Mouse (Mus musculus) midbrain, embryonic 10.5 days (tissue): Measurements from ENCODE around the gene Pm20d1. TPM values are rescaled to one million over a fixed set of nuclear protein-coding genes. Genes with fewer than 3 reads are reported as not detected.

Experiments
- DNase-seq: peaks from one replicate; pipeline ENCODE4 v3.0.0-alpha.2; 2017; ENCODE audit warnings: low spot score
- H3K27ac ChIP-seq: fragments of 300-500 bp; sonication (generic); replicated peaks from 2 replicates; pipeline ENCODE4 v1.5.1; 2016; ENCODE audit warnings: mild to moderate bottlenecking
- H3K27me3 ChIP-seq: fragments of 300-500 bp; sonication (generic); 2 replicates; pipeline ENCODE4 v1.6.1; 2016; ENCODE audit warnings: low read depth, mild to moderate bottlenecking; ENCODE audit not compliant: poor library complexity, severe bottlenecking
- H3K36me3 ChIP-seq: fragments of 300-500 bp; sonication (generic); 2 replicates; pipeline ENCODE4 v1.6.1; 2016; ENCODE audit warnings: mild to moderate bottlenecking, moderate library complexity
- H3K4me1 ChIP-seq: fragments of 300-500 bp; sonication (generic); 2 replicates; pipeline ENCODE4 v1.6.1; 2016
- H3K4me3 ChIP-seq: fragments of 300-500 bp; sonication (generic); 2 replicates; pipeline ENCODE4 v1.5.1; 2016; ENCODE audit warnings: mild to moderate bottlenecking, moderate library complexity
- H3K9me3 ChIP-seq: fragments of 300-500 bp; sonication (generic); replicated peaks from 2 replicates; pipeline ENCODE4 v1.6.1; 2016; ENCODE audit warnings: mild to moderate bottlenecking
- WGBS: fragments of 180-500 bp; shearing (Covaris S2); methylation state at CpG from one replicate; pipeline ENCODE4 v1.1.7; 2016; 5-methylcytosine and 5-hydroxymethylcytosine counted together
- polyA plus RNA-seq: library from polyadenylated mRNA; unstranded; fragments of >200 nt; fragmentation: Nextera tagmentation; extraction: Ambion mirVana; gene quantifications from 2 replicates; pipeline ENCODE4 v1.2.1, GENCODE M21; 2016

Gene Pm20d1
- polyA plus RNA-seq, 1 experiment from 2014 or later, result 1.8 TPM

- H3K36me3 ChIP-seq, result no peaks in the 10 kb centered on the region
- no peak overlapping the region for H3K4me3 ChIP-seq
- no peak for DNase-seq
- H3K27ac ChIP-seq, result no peak overlapping the region
- WGBS, result 94% methylated on average over 3 of the region's 3 CpGs
- peaks cover 21% of the 10 kb centered on the region for H3K4me1 ChIP-seq
- no peaks in the 10 kb centered on the region for H3K27me3 ChIP-seq
- no peaks in the 10 kb centered on the region for H3K9me3 ChIP-seq
Observed at GRCm38 (mm10) chr1:131760428-131760820, 36.8 kb upstream of the Pm20d1 start.

GRCm38 (mm10) chr1:131761079-131761831, 35.9 kb upstream of the Pm20d1 start:
- Histone ChIP-seq H3K36me3 (no peaks in the 10 kb centered on the region), H3K27me3 (no peaks in the 10 kb centered on the region), H3K4me3 (no peak overlapping the region), H3K27ac (no peak overlapping the region), H3K4me1 (peaks cover 23% of the 10 kb centered on the region), H3K9me3 (no peaks in the 10 kb centered on the region)
- 90% methylated on average over 13 of the region's 13 CpGs for WGBS
- no peak for DNase-seq

GRCm38 (mm10) chr1:131763683-131764082, 33.5 kb upstream of the Pm20d1 start:
- 57% methylated on average over 9 of the region's 9 CpGs for WGBS
- Histone ChIP-seq H3K4me3 (no peak overlapping the region), H3K9me3 (no peaks in the 10 kb centered on the region), H3K27ac (no peak overlapping the region), H3K4me1 (peaks cover 21% of the 10 kb centered on the region), H3K36me3 (no peaks in the 10 kb centered on the region), H3K27me3 (no peaks in the 10 kb centered on the region)
- DNase-seq, result no peak

- DNase-seq, result no peak
- WGBS, result 70% methylated on average over 8 of the region's 8 CpGs
- Histone ChIP-seq H3K4me3 (no peak overlapping the region), H3K4me1 (peaks cover 10% of the 10 kb centered on the region), H3K27me3 (no peaks in the 10 kb centered on the region), H3K9me3 (no peaks in the 10 kb centered on the region), H3K36me3 (no peaks in the 10 kb centered on the region), H3K27ac (no peak overlapping the region)
Observed at GRCm38 (mm10) chr1:131764581-131765338, 32.4 kb upstream of the Pm20d1 start.

GRCm38 (mm10) chr1:131765357-131766001, 31.7 kb upstream of the Pm20d1 start:
- 12% methylated on average over 11 of the region's 11 CpGs for WGBS
- H3K9me3 ChIP-seq, result no peaks in the 10 kb centered on the region
- no peak overlapping the region for H3K4me3 ChIP-seq
- H3K4me1 ChIP-seq, result peaks cover 3% of the 10 kb centered on the region
- peak; percentile 80 for DNase-seq
- H3K36me3 ChIP-seq, result no peaks in the 10 kb centered on the region
- H3K27me3 ChIP-seq, result no peaks in the 10 kb centered on the region
- no peak overlapping the region for H3K27ac ChIP-seq

DNA sequence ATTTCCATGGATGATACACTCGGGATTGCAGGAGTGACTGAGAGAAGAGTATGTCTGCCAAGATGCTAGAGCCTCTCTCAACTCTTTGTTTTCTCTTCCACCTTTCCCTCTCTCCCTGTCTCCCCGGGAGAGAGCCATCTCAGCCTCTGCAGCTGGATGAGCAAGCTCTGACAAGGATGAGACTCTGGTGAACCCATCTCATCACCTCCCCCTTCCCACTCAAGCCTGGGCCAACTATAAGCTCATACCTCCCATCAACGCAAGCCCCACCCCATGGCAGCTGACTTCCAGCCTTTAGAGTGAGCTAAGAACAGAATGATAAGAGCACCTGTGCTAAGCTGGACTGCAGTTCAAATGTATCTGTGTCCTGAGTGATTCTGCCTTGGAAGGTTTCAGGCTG, 27.9 kb upstream of the Pm20d1 start:
- WGBS, result 79% methylated on average over 3 of the region's 3 CpGs

GRCm38 (mm10) chr1:131770656-131771055, 26.5 kb upstream of the Pm20d1 start:
- Histone ChIP-seq H3K27me3 (no peaks in the 10 kb centered on the region), H3K4me3 (no peak overlapping the region), H3K36me3 (no peaks in the 10 kb centered on the region), H3K4me1 (peaks cover 2% of the 10 kb centered on the region; the same call in 1 of the 2 replicates), H3K9me3 (no peaks in the 10 kb centered on the region), H3K27ac (no peak overlapping the region)
- WGBS, result 83% methylated on average over 4 of the region's 4 CpGs
- no peak for DNase-seq

More for the DNA sequence above, 27.9 kb upstream of the Pm20d1 start:
- Histone ChIP-seq H3K4me3 (no peak overlapping the region), H3K27ac (no peak overlapping the region), H3K27me3 (no peaks in the 10 kb centered on the region), H3K36me3 (no peaks in the 10 kb centered on the region), H3K4me1 (peaks cover 2% of the 10 kb centered on the region; the same call in 1 of the 2 replicates), H3K9me3 (no peaks in the 10 kb centered on the region)
- DNase-seq, result no peak

- Histone ChIP-seq H3K4me3 (no peak overlapping the region), H3K27me3 (no peaks in the 10 kb centered on the region), H3K9me3 (no peaks in the 10 kb centered on the region), H3K36me3 (no peaks in the 10 kb centered on the region), H3K4me1 (no peaks in the 10 kb centered on the region), H3K27ac (no peak overlapping the region)
- no peak for DNase-seq
Observed at GRCm38 (mm10) chr1:131771440-131771839, 25.7 kb upstream of the Pm20d1 start.

GRCm38 (mm10) chr1:131794591-131794990, 2.6 kb upstream of the Pm20d1 start:
- no peak for DNase-seq
- H3K9me3 ChIP-seq, result no peaks in the 10 kb centered on the region
- peaks cover 18% of the 10 kb centered on the region; the same call in 1 of the 2 replicates for H3K27me3 ChIP-seq
- H3K4me3 ChIP-seq, result no peak overlapping the region
- no peaks in the 10 kb centered on the region for H3K36me3 ChIP-seq
- H3K4me1 ChIP-seq, result peaks cover 11% of the 10 kb centered on the region
- 41% methylated on average over 3 of the region's 3 CpGs for WGBS
- no peak overlapping the region for H3K27ac ChIP-seq

DNA sequence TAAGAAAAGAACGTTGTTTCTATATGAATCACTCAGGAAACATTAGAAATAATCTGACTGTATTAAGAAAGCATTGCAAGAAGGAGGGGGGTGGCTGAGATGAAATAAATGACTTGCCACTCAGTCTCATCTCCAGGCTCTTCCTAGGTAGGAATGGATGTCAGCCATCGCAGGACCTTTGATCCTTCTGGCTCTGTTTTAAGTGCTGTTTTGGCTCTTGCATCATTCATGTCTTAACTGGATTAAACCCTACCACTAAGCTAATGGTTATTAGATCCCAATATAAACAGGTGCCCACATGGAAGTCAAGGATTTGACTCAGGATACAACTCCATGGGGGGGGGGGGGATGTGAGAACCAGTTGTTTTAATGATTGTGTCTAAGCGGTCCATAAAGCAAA, 2.0 kb upstream of the Pm20d1 start:
- no peaks in the 10 kb centered on the region for H3K36me3 ChIP-seq
- H3K27ac ChIP-seq, result no peak overlapping the region
- H3K4me3 ChIP-seq, result no peak overlapping the region
- 78% methylated on average over 3 of the region's 3 CpGs for WGBS
- no peak for DNase-seq
- peaks cover 18% of the 10 kb centered on the region; the same call in 1 of the 2 replicates for H3K27me3 ChIP-seq
- peaks cover 16% of the 10 kb centered on the region for H3K4me1 ChIP-seq
- no peaks in the 10 kb centered on the region for H3K9me3 ChIP-seq

DNA sequence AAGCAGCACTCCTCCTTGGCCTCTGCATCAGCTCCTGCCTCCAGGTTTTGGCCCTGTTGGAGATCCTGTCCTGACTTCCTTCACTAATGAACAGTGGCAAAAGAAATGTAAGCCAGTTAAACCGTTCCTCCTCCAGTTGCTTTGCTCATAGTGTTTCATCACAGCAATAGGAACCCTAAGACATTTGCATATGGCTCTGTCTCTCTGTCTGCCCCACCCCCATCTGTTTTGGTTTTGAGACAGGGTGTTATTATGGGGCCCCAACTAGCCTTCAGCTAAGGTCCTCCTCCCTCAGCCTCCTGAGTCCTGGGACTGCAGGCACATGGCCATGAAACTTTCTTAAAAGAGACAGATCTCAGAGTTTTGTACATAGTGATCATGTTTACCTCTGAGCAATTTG, 2.8 kb downstream of the Pm20d1 start:
- Histone ChIP-seq H3K9me3 (no peaks in the 10 kb centered on the region), H3K36me3 (no peaks in the 10 kb centered on the region), H3K27ac (no peak overlapping the region), H3K27me3 (peaks cover 18% of the 10 kb centered on the region; the same call in 1 of the 2 replicates), H3K4me1 (peaks cover 16% of the 10 kb centered on the region), H3K4me3 (no peak overlapping the region)
- WGBS, result 51% methylated on average over 1 of the region's 1 CpGs
- DNase-seq, result no peak

- Histone ChIP-seq H3K27me3 (peaks cover 18% of the 10 kb centered on the region; the same call in 1 of the 2 replicates), H3K36me3 (no peaks in the 10 kb centered on the region), H3K4me3 (no peak overlapping the region), H3K27ac (no peak overlapping the region), H3K9me3 (no peaks in the 10 kb centered on the region), H3K4me1 (peaks cover 16% of the 10 kb centered on the region)
- DNase-seq, result no peak
- 94% methylated on average over 8 of the region's 8 CpGs for WGBS
Observed at GRCm38 (mm10) chr1:131801071-131801470, 3.9 kb downstream of the Pm20d1 start.
